Mouse (Mus musculus): ENCODE results near the gene Plcb3. TPM values are rescaled to one million over a fixed set of nuclear protein-coding genes. Genes with fewer than 3 reads are reported as not detected.
A peak's percentile ranks its signal among the peaks of the same experiment; 100 is the strongest.

The Plcb3 gene
- polyA plus RNA-seq, 1 experiment from 2014 or later: 47.4 TPM

DNA sequence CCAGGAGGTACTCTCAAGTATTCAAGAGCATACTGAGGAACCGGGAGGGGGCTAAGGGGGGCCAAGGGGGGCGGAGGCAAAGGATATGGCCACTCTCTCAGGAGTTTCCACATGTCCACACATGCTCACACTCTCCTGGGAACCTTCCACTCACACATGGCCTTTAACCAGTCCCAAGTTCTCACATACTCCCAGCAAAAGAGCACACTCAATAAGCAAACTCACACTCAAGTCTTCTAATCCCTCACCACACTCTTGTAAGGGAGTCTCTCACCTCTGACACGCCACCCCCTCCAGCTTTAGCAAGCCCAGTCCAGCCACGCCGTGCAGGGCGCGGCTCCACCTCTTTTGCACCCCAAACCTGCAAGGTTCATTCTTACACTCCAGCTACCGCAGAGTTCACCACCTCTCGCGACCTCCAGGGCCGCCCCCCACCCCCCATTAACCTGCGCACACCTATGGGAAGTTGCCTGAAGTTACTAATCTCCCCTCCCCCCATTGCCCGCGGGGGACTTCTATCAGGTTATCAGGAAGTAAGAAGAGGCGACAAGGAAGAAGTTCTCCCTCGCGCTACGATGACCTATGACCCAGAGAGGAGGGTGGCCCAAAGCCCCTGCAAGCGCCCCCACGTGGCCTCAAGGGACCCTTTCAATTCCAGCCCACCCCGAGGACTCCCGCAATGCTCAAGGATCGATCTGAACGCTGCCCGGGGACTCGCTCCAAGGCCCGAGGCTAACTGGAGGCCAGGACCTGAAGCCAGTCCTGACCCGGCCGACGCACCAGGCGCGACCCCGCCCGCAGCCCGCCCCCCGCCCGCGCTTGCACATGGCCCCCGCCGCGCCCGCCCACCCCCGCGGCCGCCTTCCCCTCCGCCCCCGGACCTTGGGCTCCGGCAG, 55.3 kb downstream of the Plcb3 start:
- no peaks in the 10 kb centered on the region for H3K36me3 ChIP-seq
- peak overlapping the region; percentile 75 for H3K4me2 ChIP-seq (replicated peaks)
- H3K9ac ChIP-seq: peak overlapping the region; percentile 82
- H3K27me3 ChIP-seq: peaks cover 36% of the 10 kb centered on the region
- WGBS: 2% methylated on average over 48 of the region's 48 CpGs
- no peaks in the 10 kb centered on the region for H3K9me3 ChIP-seq
- peaks cover 21% of the 10 kb centered on the region for H3K4me1 ChIP-seq
- peak overlapping the region; percentile 68 for H3K27ac ChIP-seq
- 0 out of 2 replicates have a peak, but pooled peaks have one; percentile 29 for ATAC-seq (ENCODE audit: insufficient number of reproducible peaks, insufficient read depth, low FRiP score, low TSS enrichment)
- H3K4me3 ChIP-seq: peak overlapping the region; percentile 82

DNA sequence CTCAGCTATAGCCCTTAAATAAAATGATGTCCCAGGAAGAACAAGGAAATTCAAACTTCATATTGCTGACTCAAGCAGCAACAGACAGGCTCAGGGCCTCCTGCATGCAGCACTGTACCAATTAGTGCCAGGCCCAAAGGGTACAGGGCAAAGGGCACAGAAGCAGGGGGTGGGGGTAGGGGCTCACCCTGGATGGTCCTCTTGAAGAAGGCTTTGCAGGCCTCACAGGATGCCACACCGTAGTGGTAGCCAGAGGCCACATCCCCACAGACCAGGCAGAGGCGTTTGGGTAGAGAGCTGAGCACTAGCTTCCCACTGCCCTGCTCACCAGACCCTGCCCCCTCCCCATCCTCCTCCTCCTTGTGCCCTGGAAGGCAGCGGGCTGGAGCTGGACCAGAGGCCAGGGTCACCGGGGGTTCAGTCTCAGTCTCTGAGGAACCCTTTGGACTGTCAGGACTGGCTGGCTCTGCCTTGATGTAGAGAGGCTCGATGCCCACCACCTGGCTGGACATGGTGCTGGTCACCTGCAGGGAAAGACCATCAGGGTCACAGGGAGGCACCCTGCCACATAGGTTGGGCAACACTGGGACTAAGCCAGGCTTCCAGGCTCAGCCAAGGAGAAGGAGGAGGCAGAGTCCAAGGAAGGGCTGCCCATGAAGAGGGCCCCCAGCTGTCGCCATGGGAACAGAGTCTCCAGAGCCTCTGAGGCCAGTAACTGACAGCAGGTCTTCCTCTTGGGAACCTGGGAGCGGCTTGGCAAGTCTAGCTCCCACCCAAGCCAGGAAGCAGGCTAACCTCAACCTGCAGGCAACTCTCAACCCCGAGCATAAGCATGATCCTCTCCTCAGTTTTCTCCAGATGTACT, 56.2 kb downstream of the Plcb3 start:
- Histone ChIP-seq H3K27ac (no peak overlapping the region), H3K4me3 (peak overlapping the region; percentile 82), H3K27me3 (peaks cover 28% of the 10 kb centered on the region), H3K36me3 (no peaks in the 10 kb centered on the region), H3K4me1 (peaks cover 17% of the 10 kb centered on the region), H3K4me2 (replicated peaks) (peak overlapping the region; percentile 75), H3K9ac (peak overlapping the region; percentile 82), H3K9me3 (no peaks in the 10 kb centered on the region)
- WGBS: 42% methylated on average over 8 of the region's 8 CpGs
- ATAC-seq (ENCODE audit: insufficient number of reproducible peaks, insufficient read depth, low FRiP score, low TSS enrichment): no peak; the same call in 1 of the 2 replicates

DNA sequence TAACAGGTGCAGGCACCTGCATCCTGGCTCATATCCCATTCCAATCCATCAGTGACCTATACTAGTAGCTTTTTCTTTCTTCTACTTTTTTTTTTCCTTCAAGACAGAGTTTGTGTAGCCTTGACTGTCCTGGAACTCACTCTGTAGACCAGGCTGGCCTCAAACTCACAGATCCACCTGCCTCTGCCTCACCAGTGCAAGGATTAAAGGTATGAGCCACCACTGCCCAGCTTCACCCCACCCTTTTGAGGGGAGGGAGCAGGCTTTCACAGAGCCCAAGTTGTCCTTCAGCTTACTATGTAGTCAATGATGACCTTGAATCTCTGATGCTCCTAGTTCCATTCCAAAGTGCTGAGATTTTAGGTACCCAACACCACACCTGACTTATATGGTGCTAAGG, 56.8 kb downstream of the Plcb3 start:
- Histone ChIP-seq H3K9ac (no peak overlapping the region), H3K9me3 (no peaks in the 10 kb centered on the region), H3K4me2 (replicated peaks) (no peak overlapping the region), H3K27me3 (peaks cover 21% of the 10 kb centered on the region), H3K4me3 (no peak overlapping the region), H3K4me1 (peaks cover 12% of the 10 kb centered on the region), H3K36me3 (no peaks in the 10 kb centered on the region), H3K27ac (no peak overlapping the region)
- no peak for ATAC-seq (ENCODE audit: insufficient number of reproducible peaks, insufficient read depth, low FRiP score, low TSS enrichment)

DNA sequence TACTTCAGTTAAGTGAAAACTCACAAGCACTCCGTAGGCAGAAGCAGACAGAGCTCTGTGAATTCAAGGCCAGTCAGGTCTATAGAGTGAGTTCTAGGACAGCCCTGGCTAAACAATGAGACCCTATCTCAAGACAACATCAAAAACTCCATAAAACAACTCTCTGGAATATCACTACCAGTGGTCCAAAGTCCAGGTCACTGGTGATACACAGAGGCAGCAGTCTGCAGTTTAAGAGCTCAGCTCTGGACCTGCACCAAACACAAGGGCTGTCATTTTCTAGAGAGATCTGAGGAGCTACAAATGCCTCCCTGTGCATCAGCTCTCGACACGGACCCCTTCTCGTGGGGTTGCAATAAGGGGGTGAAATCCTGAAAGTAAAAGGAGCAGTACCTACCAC, 57.9 kb downstream of the Plcb3 start:
- 94% methylated on average over 4 of the region's 4 CpGs for WGBS
- no peak for ATAC-seq (ENCODE audit: insufficient number of reproducible peaks, insufficient read depth, low FRiP score, low TSS enrichment)
- peaks cover 9% of the 10 kb centered on the region for H3K36me3 ChIP-seq
- peaks cover 11% of the 10 kb centered on the region for H3K27me3 ChIP-seq
- no peak overlapping the region for H3K4me2 ChIP-seq (replicated peaks)
- no peak overlapping the region for H3K27ac ChIP-seq
- H3K9ac ChIP-seq: no peak overlapping the region
- peaks cover 12% of the 10 kb centered on the region for H3K4me1 ChIP-seq
- H3K9me3 ChIP-seq: no peaks in the 10 kb centered on the region
- no peak overlapping the region for H3K4me3 ChIP-seq

DNA sequence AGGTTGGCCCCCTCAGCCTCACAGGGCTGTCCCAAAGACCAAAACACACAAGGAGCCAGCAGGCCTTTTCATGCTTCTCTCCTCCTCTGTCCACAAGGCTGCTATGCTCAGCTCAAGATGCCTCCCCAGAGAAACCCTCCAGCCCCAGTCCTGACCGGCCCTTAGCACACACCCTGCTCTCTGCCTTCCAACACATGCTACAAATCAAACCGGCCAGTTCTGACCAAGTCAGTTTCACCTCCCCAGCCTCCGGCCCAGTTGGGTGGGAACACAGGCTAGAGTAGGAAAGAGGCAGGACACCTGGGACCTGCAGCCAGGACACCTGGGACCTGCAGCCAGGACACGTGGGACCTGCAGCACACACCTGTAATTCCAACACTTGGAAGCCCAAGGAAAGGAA, 59.8 kb downstream of the Plcb3 start:
- no peak overlapping the region for H3K27ac ChIP-seq
- H3K27me3 ChIP-seq: no peaks in the 10 kb centered on the region
- no peak overlapping the region for H3K4me3 ChIP-seq
- peaks cover 27% of the 10 kb centered on the region for H3K36me3 ChIP-seq
- H3K9me3 ChIP-seq: no peaks in the 10 kb centered on the region
- no peak overlapping the region for H3K9ac ChIP-seq
- peaks cover 13% of the 10 kb centered on the region for H3K4me1 ChIP-seq
- WGBS: 77% methylated on average over 4 of the region's 4 CpGs
- H3K4me2 ChIP-seq (replicated peaks): no peak overlapping the region
- no peak for ATAC-seq (ENCODE audit: insufficient number of reproducible peaks, insufficient read depth, low FRiP score, low TSS enrichment)

DNA sequence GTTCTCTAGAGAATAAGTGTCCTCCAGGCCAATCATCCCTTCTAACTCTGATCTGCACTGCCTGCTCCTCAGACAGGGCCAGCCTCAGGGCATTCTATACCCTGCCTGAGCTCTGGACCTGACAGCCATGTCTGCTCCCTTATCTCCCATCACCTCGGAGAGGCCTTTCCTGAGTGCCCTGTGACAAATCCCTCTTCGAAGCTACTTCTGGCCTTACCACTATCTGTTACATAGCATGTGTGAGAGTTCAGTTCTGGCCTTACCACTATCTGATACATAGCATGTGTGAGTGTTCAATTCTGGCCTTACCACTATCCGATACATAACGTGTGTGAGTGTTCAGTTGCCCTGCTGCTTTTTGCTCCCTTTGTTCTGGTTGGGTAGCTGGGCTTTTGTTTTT, 61.0 kb downstream of the Plcb3 start:
- no peak overlapping the region for H3K4me2 ChIP-seq (replicated peaks)
- ATAC-seq (ENCODE audit: insufficient number of reproducible peaks, insufficient read depth, low FRiP score, low TSS enrichment): no peak
- no peak overlapping the region for H3K9ac ChIP-seq
- no peaks in the 10 kb centered on the region for H3K27me3 ChIP-seq
- no peaks in the 10 kb centered on the region for H3K9me3 ChIP-seq
- no peak overlapping the region for H3K4me3 ChIP-seq
- H3K36me3 ChIP-seq: peaks cover 31% of the 10 kb centered on the region
- peaks cover 12% of the 10 kb centered on the region for H3K4me1 ChIP-seq
- WGBS: 85% methylated on average over 4 of the region's 4 CpGs
- no peak overlapping the region for H3K27ac ChIP-seq

DNA sequence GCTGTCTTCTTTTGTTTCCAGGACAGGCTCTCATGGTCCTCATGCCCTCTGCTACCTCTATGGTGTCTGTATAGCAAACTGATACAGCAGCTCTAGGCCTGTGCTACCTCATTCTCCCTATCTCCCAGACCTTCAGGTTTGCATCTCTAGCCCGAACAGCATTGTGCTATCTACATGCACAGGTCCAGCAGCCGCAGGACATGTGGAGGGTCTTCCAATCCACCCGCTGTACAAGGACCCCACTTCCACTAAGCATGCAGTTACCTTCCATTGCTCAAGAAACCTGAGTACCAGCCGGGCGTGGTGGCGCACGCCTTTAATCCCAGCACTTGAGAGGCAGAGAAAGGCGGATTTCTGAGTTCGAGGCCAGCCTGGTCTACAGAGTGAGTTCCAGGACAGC, 61.7 kb downstream of the Plcb3 start:
- H3K36me3 ChIP-seq: peaks cover 31% of the 10 kb centered on the region
- H3K4me2 ChIP-seq (replicated peaks): no peak overlapping the region
- no peak overlapping the region for H3K9ac ChIP-seq
- ATAC-seq (ENCODE audit: insufficient number of reproducible peaks, insufficient read depth, low FRiP score, low TSS enrichment): no peak
- no peak overlapping the region for H3K4me3 ChIP-seq
- H3K27ac ChIP-seq: no peak overlapping the region
- H3K9me3 ChIP-seq: no peaks in the 10 kb centered on the region
- 95% methylated on average over 9 of the region's 9 CpGs for WGBS
- H3K27me3 ChIP-seq: no peaks in the 10 kb centered on the region
- H3K4me1 ChIP-seq: peaks cover 8% of the 10 kb centered on the region

DNA sequence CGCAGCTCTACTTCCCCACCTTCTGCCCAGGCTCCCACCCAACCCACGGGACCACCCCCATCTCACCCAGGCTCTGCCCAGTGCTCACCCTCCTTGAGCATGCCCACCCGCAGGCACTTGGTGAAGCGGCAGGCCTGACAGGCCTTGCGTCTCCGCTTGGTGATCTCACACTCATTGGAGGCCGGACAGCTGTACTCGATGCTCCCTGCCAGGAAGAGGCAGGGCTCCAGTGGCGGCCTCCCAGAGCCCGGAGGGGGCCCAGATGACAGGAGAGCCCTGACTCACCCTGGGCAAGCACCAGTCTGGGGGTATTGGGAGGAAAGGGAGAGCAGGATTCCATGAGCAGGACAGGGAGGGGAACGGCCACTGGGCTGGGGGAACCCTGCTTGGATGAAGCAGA, 62.3 kb downstream of the Plcb3 start:
- ATAC-seq (ENCODE audit: insufficient number of reproducible peaks, insufficient read depth, low FRiP score, low TSS enrichment): no peak
- peaks cover 31% of the 10 kb centered on the region for H3K36me3 ChIP-seq
- H3K4me2 ChIP-seq (replicated peaks): no peak overlapping the region
- no peaks in the 10 kb centered on the region for H3K27me3 ChIP-seq
- WGBS: 85% methylated on average over 11 of the region's 11 CpGs
- no peak overlapping the region for H3K27ac ChIP-seq
- no peak overlapping the region for H3K9ac ChIP-seq
- no peak overlapping the region for H3K4me3 ChIP-seq
- peaks cover 9% of the 10 kb centered on the region for H3K4me1 ChIP-seq
- no peaks in the 10 kb centered on the region for H3K9me3 ChIP-seq

DNA sequence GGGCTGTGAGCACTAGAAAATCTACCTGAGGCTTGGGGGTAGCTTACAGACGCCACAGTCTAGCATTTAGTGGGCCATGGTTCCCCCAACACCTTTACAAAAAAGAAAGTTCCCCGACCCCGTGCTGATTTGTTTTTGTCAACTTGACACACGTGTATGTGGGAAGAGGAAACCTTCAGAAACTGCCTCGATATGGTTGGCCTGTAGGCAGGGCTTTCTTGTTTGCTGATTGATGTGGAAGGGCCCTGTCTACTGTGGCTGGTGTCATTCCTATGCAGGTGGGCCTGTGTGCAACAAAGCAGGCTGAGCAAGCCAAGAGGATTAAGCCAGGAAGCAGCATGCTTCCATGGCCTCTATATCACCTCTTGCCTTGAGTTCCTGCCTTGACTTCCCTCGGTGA, 63.2 kb downstream of the Plcb3 start:
- H3K27ac ChIP-seq: no peak overlapping the region
- WGBS: 88% methylated on average over 6 of the region's 6 CpGs
- no peaks in the 10 kb centered on the region for H3K27me3 ChIP-seq
- peaks cover 18% of the 10 kb centered on the region for H3K4me1 ChIP-seq
- H3K9me3 ChIP-seq: no peaks in the 10 kb centered on the region
- peaks cover 31% of the 10 kb centered on the region for H3K36me3 ChIP-seq
- no peak overlapping the region for H3K4me3 ChIP-seq
- H3K4me2 ChIP-seq (replicated peaks): no peak overlapping the region
- no peak for ATAC-seq (ENCODE audit: insufficient number of reproducible peaks, insufficient read depth, low FRiP score, low TSS enrichment)
- no peak overlapping the region for H3K9ac ChIP-seq

DNA sequence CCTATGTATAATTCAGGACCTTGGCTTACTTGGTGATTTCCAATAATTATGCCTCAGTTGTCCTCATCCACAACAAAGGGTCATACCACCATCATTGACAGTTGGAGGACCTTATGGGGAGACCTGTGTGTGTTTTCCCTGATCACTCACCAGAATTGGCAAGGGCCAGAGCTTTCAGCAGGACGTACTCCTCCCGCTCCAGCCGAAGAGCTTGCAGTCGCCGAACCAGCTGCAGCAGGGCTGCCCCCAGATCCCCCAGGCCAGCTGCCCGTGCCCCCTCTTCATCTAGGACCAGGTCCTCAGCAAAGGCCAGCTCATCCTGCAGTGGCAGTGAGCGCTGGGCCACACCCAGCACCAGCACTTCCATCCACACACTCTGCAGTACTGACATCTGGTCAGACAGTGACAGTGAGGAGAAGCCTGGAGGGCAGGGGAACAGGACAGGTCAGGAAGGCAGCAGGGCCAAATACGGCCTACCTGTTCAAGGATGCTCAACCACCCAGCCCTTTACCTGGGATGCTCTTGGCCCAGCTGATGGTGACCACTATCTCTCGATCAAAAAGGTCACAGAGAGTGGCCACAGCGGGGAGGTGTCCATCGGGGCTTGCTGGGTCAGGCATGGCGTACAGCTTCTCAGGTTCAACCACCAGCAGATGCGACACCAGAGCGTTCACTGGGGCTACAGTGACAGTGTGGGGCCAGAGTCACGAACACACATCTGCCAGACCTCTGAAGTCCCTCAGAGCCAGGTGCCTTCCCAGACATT, 63.9 kb downstream of the Plcb3 start:
- Histone ChIP-seq H3K4me3 (no peak overlapping the region), H3K9me3 (no peaks in the 10 kb centered on the region), H3K36me3 (peaks cover 31% of the 10 kb centered on the region), H3K9ac (no peak overlapping the region), H3K4me1 (peaks cover 25% of the 10 kb centered on the region), H3K27ac (no peak overlapping the region), H3K4me2 (replicated peaks) (no peak overlapping the region), H3K27me3 (no peaks in the 10 kb centered on the region)
- ATAC-seq (ENCODE audit: insufficient number of reproducible peaks, insufficient read depth, low FRiP score, low TSS enrichment): no peak
- 92% methylated on average over 15 of the region's 15 CpGs for WGBS
